Mouse (Mus musculus) c-Kit-positive CD71-negative TER-119-negative erythroid progenitor cells, embryonic 14.5 days (primary cell): ENCODE data around the gene Clec12a.

Source experiments
- DNase-seq: peaks from one replicate; pipeline ENCODE4 v3.0.0-alpha.2; 2013; ENCODE audit warnings: low read depth

Clec12a gene

DNA sequence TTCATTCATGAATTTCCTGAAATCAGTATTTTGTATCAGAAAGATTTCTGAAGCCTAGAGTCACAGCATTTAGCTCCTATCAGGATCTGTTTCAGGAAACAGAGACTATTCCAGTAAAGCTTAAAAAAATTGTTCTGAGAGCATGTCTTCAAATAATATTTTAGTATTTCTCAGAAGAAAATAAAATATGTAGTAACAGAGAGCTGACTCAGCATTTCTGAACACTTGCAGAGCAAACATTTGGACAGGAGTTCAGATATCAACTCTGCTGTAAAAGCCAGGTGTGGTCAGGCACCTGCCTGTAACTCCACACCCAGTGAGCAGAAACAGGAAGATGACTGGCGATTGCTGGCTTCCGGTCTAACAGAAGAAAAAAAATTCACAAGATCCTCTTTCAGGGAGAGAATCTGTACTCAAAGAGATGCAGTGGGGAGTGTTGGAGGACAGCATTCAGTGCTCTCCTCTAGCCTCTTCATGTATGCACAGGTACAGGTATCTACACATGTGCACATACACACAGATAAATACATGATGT lies 32.5 kb downstream of the Clec12a start:
- no peak for DNase-seq

DNA sequence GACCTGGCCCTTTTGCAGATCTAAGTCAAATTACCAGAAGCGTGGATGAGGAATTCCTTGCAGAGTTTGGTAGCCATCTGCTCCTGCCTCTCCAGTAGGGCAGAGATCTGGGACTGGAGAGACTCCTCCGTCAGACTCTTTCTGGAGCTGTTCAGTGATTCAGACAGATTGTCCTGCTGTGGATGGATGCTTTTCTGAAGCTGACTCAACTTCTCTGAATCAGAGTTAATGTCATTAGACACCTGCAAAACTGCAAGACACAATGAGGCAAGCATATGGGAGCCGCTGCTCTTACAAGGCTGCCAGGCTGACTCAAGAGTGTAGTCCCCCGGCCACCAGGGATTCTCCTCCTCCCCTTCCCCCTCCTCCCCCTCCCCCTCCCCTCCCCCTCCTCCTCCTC lies 38.0 kb downstream of the Clec12a start:
- DNase-seq: no peak

DNA sequence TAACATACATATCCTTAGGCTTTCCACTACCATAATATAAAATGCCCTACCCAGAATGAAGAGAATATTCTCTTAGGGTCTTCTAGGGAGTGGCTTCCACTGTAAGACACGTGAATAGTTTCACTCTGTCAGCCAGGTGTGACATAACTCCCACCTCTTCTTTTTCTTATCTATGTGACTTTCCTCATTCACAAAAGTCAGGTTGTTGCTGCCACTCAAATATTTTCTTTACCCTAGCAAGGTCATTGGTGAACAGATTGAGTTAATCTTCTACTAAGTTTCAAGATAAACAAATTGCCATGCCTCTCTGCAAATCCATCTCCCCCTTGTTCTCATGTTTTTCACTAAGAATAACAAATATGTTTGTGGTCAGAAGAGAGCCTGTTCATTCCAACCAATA lies 39.2 kb downstream of the Clec12a start:
- no peak for DNase-seq

DNA sequence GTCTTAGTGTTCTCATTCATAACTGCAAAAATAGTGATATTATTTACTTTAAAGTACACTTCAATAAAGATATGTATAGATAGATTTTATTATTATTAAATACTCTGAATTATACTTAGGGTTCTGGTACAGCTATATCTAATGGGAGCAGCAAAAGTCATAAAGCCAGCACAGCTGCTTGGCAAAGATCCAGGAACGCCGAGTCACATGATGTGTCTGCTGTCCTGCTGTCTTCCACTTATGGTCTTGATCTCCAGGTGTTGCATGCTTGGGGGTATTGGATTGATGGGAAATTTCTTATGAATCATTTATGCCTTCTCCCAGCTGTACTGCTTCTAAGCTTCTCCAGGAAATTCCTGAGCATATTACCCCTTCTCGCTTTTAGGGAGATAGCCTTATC lies 41.0 kb downstream of the Clec12a start:
- no peak for DNase-seq

DNA sequence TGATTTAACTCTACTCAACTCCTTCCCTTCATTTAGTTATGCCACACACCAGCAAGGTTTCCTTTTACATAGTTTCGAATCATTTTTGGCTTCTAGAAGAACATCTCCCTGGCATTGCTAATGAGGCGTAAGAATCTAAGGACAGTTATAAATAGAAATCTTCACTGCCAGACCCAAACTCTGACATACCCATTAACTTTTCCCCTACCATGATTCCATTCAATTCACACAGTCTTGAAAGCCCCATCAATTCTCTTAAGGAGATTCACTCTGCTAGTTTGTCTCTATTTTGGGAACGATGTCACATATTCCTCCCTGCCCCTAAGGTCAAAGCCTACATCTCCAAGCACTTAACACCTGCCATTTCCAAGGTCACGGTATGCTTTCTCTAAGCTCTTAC lies 42.5 kb downstream of the Clec12a start:
- no peak for DNase-seq

DNA sequence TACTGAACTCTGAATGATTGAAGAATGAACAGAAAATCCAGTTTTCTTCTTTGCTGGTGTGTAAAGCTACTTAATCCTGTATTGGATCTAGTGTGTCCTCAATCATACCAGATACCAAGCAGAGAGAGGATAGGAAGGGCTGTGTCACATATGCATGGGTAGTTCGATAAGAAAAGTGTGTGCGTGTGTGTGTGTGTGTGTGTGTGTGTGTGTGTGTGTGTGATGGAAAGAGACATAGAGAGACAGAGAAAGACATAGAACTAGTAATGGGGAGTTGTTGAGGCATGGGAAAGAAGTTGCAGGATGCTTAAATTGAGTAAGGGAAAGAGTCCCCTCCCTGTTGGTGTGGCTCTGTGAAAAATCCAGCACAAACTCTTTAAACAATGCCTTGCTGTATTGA lies 43.3 kb downstream of the Clec12a start, which contains the start of gene Clec12b:
Gene Clec12b (minus strand): TSS at position 101 of the 400 bp plus-strand sequence.
- DNase-seq: no peak

DNA sequence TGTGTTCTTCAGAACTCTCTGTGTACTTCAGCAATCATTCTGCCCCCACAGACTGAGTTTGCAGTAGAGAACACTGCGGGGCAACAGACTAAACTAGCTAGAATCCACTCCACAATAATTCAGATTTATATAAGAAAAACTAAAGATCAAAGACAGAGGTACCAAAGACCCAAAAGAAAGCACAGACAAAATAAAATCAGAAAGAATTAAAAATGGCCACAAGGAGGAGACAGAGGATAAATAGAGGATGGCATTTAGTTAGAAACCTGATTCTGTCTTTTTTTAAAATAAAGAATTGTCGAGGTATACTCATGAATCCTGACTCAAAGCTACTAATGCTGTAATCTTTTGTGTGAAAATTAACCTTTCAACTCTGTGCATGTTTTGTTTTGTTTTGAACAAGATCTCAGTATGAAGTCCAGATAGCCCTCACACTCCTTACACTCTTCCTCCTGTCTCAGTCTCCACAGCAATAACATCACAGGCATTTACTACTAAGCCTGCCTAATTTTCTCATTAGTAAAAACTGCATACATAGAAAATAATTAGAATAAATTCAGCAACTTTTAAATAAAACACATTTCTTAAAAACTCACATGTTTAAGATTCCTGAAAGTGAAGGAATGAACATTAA lies 50.7 kb downstream of the Clec12a start:
- no peak for DNase-seq

DNA sequence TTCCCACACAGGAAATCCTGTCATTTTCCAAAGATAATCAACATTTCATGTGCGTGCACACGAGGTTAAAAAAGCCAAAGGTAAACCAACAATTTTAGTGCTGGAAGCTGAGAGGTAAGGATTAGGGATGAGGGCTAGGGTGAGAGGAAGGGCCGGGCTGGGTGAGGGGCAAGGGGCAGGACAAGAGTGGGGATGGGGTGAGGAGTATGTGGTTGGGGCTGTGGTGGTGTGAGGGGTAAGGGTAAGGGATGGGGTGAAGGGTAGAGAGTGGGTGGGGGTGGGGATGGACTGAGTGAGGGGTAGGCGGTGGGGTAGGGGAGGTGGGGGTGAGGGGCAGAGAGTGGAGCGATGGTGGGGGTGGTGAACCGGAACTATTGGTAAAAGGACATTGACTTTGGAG lies 51.2 kb downstream of the Clec12a start:
- no peak for DNase-seq

DNA sequence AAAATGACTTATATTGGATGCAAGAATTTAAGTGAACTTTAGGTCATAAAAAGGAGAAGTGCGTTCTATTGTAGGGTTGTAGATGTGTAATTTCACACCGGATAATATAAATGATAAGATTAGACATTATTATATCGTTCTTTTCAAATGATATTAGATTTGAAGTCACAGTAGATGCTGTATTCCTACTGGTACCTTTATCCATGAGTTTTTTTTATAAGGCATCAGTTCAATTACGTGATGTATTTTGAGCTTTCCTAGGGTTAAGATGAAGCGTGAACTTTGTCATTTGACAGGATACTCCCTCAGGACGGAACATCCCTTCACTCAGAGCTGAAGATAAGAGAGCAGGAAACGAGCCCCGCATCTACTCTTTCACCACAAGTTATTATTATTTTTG lies 54.5 kb downstream of the Clec12a start, which contains the start of gene Clec1b:
Gene Clec1b (plus strand): TSS at position 301 of the 400 bp plus-strand sequence.
- DNase-seq: no peak

DNA sequence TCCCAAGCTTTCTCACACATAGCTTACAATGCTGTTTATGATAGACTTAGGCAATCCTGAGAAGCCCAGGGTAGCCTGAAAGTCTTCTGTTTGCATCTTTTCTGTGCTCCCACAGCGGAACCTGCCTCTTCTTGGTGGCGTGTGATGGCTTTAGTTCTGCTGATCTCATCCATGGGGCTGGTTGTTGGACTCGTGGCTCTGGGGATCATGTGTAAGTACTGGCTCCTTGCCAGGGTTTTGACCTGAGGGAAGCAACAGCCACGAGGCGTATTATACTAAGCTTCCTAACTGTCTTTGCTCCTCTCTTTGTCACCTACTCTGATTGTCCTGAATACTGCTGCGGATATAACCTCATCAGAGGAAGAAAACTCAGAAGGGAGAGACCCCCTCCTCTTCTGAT lies 57.5 kb downstream of the Clec12a start:
- no peak for DNase-seq

DNA sequence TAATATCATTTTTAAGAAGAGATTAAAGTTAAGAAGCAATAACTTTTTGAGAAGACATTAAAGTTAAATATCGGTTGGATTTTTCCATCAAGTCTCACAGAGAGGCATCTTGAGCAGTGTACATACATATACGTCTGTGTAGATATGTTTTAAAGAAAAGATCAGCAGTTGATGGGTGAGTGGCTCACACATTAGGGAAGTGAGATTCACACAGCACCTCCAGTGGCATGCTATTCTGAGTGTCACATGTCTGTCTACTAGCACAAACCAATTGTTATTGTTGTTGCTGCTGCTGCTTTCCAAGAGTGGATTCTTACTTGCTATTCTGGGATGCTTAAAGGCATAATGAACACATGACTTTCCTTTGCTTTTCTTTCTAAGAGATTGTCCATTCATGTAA lies 59.9 kb downstream of the Clec12a start:
- DNase-seq: no peak

DNA sequence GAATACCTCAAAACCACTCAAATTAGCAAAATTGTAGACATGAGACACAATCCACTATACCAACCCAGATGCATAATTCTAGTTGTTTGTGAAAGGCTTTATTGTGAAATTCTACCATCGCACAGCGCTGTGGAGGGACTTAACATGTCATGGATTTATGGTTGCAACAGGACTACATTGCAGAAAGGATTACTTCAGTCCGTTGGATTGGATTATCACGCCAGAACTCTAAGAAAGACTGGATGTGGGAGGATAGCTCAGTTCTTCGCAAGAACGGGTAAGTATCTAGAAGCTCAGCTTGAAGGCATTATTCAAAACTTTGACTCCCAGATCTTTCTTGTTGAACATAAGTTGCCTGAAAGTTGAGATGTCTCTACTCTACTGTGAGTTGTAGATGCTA lies 60.9 kb downstream of the Clec12a start:
- DNase-seq: no peak

DNA sequence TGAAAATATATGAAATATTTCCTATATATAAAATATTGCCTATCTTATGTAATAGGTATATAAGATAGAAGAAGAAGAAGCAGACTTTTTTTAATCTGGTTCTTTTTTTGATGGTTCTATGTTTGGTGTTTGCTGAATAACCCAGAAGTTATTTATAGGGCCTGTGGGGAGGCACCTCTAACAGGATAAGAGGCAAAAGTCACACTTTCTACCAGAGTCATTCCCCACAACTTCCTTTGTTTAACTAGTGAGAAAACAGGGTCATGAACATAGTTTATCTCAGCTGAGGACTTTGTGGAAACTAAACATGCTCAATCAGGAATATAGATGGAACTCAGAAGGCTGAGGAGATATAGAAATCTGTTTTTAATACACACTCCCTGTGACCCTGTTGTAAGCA lies 63.5 kb downstream of the Clec12a start:
- DNase-seq: no peak

DNA sequence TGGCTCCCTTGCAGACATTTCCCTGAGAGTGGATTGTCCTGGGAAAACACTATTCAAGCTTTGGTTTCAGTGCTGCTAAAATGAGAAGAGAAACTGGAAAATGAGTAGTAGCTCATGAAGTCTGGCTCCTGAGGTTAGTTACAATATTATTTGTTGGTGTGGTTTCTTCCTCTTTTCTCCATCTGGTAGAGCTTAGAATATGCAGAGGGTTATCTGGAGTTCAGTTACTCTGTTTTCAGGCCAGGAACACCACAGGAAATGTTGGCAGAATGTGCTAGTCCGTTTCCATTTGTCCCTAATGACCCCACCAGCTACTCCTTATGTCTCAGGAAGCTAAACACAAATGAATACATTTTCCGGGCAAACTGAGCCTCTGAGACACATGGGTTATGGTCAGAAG lies 64.8 kb downstream of the Clec12a start:
- no peak for DNase-seq

DNA sequence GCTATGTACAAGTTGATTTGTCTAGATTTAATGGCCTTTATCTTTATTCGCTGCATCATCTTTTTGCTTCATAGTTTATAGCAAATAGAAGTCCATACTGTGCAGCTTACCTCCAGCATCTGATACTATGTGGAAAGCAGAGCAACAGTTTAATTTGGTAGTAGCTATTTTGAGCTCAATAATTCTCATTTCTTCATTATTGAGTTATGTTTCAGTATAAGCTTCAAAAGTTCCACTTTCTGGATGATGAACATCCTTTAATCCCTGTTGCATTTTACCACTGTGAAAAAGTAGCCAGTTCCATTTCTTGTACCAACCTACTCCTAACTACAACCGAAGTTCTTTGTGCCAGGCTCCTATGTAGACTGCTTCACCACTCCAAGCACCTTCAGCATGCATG lies 66.1 kb downstream of the Clec12a start, which contains the start of gene Clec9a:
Gene Clec9a (plus strand): TSS at position 301 of the 400 bp plus-strand sequence.
- DNase-seq: no peak

DNA sequence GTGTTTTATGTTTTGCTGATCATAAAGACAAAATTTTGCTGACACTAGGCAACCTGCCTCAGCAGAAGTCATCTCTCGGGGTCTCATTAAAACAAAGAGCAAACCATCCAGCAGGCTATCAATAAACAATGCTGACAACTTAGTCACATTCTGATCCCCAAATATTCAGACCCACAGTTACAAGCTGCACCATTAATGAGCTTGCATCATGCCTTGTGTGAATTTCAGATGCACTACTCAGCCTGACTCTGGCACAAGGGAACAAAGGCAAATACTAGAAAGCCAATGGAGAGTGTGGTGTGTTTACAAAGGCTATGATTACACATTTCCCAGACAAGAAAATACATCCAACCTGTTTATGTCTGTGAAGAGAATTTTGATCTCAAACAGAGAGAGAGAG lies 71.7 kb downstream of the Clec12a start:
- no peak for DNase-seq
